Comparison of ENCODE assay signal across 10 mouse cellular contexts in genomic region chr4:55049938-55050610, GRCm38 (mm10).
DNase-seq lines count a peak whose midpoint lies in the region; ATAC-seq lines count a peak whose summit lies in the region.
"Had no signal": no experiment of that assay in that cellular context is flagged by ENCODE, and none has a peak within 500 bp of the region (broad histone marks: within the 10 kb centered on the region; RNA-seq: fewer than 3 reads in every experiment).

No protein-coding gene starts in this region.

- WGBS in hindbrain, embryonic 14.5 days = 49% methylated on average over 16 of the region's 16 CpGs
- 49% methylated on average over 16 of the region's 16 CpGs for WGBS in neural tube, embryonic 15.5 days

- no peaks in the 10 kb centered on the region for H3K9me3 ChIP-seq in hindbrain, embryonic 14.5 days (ENCODE audit: control insufficient read depth, low read length)
- no peaks in the 10 kb centered on the region for H3K9me3 ChIP-seq in neural tube, embryonic 15.5 days (replicated peaks)

- H3K36me3 ChIP-seq in hindbrain, embryonic 14.5 days (replicated peaks; ENCODE audit: control insufficient read depth, insufficient read depth) = peaks cover 65% of the 10 kb centered on the region
- H3K36me3 ChIP-seq in neural tube, embryonic 15.5 days = peaks cover 52% of the 10 kb centered on the region

- H3K4me1 ChIP-seq in hindbrain, embryonic 14.5 days (replicated peaks; ENCODE audit: control insufficient read depth, insufficient read depth, low read length) = 0 out of 2 replicates have a peak, but pooled peaks cover 5% of the 10 kb centered on the region
- peaks cover 12% of the 10 kb centered on the region for H3K4me1 ChIP-seq in neural tube, embryonic 15.5 days

- no peaks in the 10 kb centered on the region for H3K27me3 ChIP-seq in hindbrain, embryonic 14.5 days (ENCODE audit: control insufficient read depth, insufficient read depth, low read length)
- no peaks in the 10 kb centered on the region for H3K27me3 ChIP-seq in neural tube, embryonic 15.5 days (replicated peaks)

- H3K4me3 ChIP-seq in hindbrain, embryonic 14.5 days (replicated peaks; ENCODE audit: low read length) = no peak overlapping the region
- H3K4me3 ChIP-seq in neural tube, embryonic 15.5 days (replicated peaks) = no peak overlapping the region

- peak overlapping the region; percentile 58 for H3K27ac ChIP-seq in hindbrain, embryonic 14.5 days
- H3K27ac ChIP-seq in neural tube, embryonic 15.5 days (replicated peaks) = peak overlapping the region; percentile 68
- H3K27ac ChIP-seq: liver, embryonic 14.5 days had no signal

- no peak overlapping the region for H3K9ac ChIP-seq in hindbrain, embryonic 14.5 days
- H3K9ac ChIP-seq in neural tube, embryonic 15.5 days (replicated peaks) = no peak overlapping the region
- H3K9ac ChIP-seq: liver, embryonic 14.5 days had no signal

- peak; percentile 18 to 19 for DNase-seq in cerebellum, postnatal 36 days
- no peak for DNase-seq in cerebellum, adult 9-10 months
- DNase-seq in retina, postnatal 1 day = peak; percentile 22
- DNase-seq in retina, embryonic 14.5 days (ENCODE audit: low spot score) = no peak
- no peak for DNase-seq in hindbrain, embryonic 14.5 days (ENCODE audit: low spot score)
- no peak for DNase-seq in lung, adult 18-20 months
- DNase-seq in kidney, postnatal 4 days = no peak
- DNase-seq: kidney, adult 2 months had no signal

- ATAC-seq in hindbrain, embryonic 14.5 days (ENCODE audit: low FRiP score) = 0 out of 2 replicates have a peak, but pooled peaks have one; percentile 15
- ATAC-seq in neural tube, embryonic 15.5 days (ENCODE audit: low FRiP score) = peak; percentile 62

- H3K4me2 ChIP-seq in hindbrain, embryonic 14.5 days (replicated peaks) = no peak overlapping the region
- H3K4me2 ChIP-seq in neural tube, embryonic 15.5 days = no peak overlapping the region

Comparison
In these comparisons a context has a peak if more than half of its experiments do, and no peak if none do; other contexts are left out.
1. DNase-seq: peak in cerebellum, postnatal 36 days (2 of 2) and retina, postnatal 1 day (single experiment); none in cerebellum, adult 9-10 months (single experiment), retina, embryonic 14.5 days (single experiment), hindbrain, embryonic 14.5 days (single experiment), lung, adult 18-20 months (0 of 2) and kidney, postnatal 4 days (0 of 2).